Mouse (Mus musculus): ENCODE results near the gene Slc45a3. TPM values are rescaled to one million over a fixed set of nuclear protein-coding genes. Genes with fewer than 3 reads are reported as not detected.

Slc45a3 gene
- total and polyA plus RNA-seq, 3 experiments, result 14.4 to 51.4 (median 48.1) TPM

GRCm38 (mm10) chr1:132006046-132006445 lies 43.3 kb downstream of the Slc45a3 start:
- no peak for DNase-seq (ENCODE audit: low spot score)
- TF ChIP-seq GATA1 (IDR thresholded peaks at IDR 0.05; ENCODE audit: borderline replicate concordance, low read length) (no peak), TAL1 (conservative IDR thresholded peaks at IDR 0.05; ENCODE audit: low read depth, low read length) (no peak), GATA2 (IDR thresholded peaks at IDR 0.05; ENCODE audit: borderline replicate concordance, low read depth, low read length) (no peak), CTCF (IDR thresholded peaks at IDR 0.05; ENCODE audit: low read depth, low read length) (no peak), POLR2AphosphoS5 (IDR thresholded peaks at IDR 0.05; ENCODE audit: insufficient replicate concordance, low read depth, low read length) (no peak)
- H3K4me1 ChIP-seq (ENCODE audit: insufficient read depth, low read depth, low read length), result peaks cover 47% of the 10 kb centered on the region
- H3K36me3 ChIP-seq (replicated peaks), result peaks cover 11% of the 10 kb centered on the region
- no peaks in the 10 kb centered on the region for H3K9me3 ChIP-seq (replicated peaks)
- no peak overlapping the region for H3K4me3 ChIP-seq (ENCODE audit: low read depth, low read length)
- no peak for ATAC-seq (ENCODE audit: extremely low read depth, insufficient number of reproducible peaks, low FRiP score, poor library complexity, severe bottlenecking)
- H3K27me3 ChIP-seq (ENCODE audit: insufficient read depth, low read length), result no peaks in the 10 kb centered on the region

DNA sequence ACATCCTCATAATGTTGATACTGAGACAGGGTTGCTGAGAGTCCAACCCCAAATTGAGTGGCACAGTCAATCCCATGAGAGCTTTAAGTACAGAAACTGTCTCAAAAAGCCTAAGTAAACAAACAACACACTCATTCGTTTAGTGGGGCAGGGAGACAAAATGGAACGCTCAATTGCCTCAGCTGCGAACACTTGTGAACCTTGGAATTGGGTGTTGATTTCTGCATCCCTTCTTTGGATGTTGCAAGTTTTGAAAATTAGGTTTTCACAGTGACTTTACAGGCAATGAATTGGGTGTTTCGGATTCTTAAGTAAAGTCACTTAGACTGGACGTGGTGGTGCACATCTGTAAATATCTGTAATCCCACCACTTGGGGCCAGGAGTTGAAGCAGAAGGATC lies 44.0 kb downstream of the Slc45a3 start:
- ATAC-seq (ENCODE audit: extremely low read depth, insufficient number of reproducible peaks, low FRiP score, poor library complexity, severe bottlenecking) (no peak), DNase-seq (ENCODE audit: low spot score) (peak; percentile 21)
- TF ChIP-seq TAL1 (conservative IDR thresholded peaks at IDR 0.05; ENCODE audit: low read depth, low read length), result no peak
- TF ChIP-seq CTCF (IDR thresholded peaks at IDR 0.05; ENCODE audit: low read depth, low read length), result no peak
- no peak for TF ChIP-seq GATA2 (IDR thresholded peaks at IDR 0.05; ENCODE audit: borderline replicate concordance, low read depth, low read length)
- TF ChIP-seq GATA1 (IDR thresholded peaks at IDR 0.05; ENCODE audit: borderline replicate concordance, low read length), result no peak
- no peak for TF ChIP-seq POLR2AphosphoS5 (IDR thresholded peaks at IDR 0.05; ENCODE audit: insufficient replicate concordance, low read depth, low read length)
- no peaks in the 10 kb centered on the region for H3K27me3 ChIP-seq (ENCODE audit: insufficient read depth, low read length)
- H3K36me3 ChIP-seq (replicated peaks), result peaks cover 16% of the 10 kb centered on the region
- no peaks in the 10 kb centered on the region for H3K9me3 ChIP-seq (replicated peaks)
- H3K4me1 ChIP-seq (ENCODE audit: insufficient read depth, low read depth, low read length), result peaks cover 52% of the 10 kb centered on the region
- peak overlapping the region; percentile 81; the same call in 1 of the 2 replicates for H3K4me3 ChIP-seq (ENCODE audit: low read depth, low read length)

DNA sequence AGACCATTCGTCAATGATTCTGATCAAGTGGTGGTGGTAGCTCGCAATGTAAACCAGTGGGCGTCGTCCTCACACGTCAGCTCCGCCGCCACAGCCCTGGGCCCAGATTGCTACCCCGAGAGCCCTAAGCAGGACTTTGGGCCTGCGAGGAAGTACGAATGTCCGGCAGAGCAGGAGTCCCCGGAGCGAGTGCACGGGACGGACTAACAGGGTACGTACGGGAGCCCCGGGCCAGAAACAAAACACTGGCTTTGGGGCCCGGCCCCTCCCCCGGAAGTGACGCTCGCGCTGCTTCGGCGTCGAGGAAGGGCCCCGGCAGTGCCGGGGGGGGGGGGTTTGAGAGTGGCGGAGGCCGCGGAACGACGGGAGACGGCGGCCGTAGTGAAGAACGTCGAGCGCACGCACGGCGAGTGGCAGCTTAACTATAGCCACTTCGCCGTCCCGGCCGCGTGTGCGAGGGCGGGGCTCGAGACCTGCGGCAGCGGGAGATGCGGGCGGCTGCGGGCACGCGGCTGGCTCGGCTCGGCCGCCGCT lies 44.6 kb downstream of the Slc45a3 start, which contains the start of gene Elk4:
TSS of gene Elk4 (plus strand) at position 326 of the 534 bp plus-strand sequence.
- Histone ChIP-seq H3K9me3 (replicated peaks) (no peaks in the 10 kb centered on the region), H3K4me3 (ENCODE audit: low read depth, low read length) (peak within 1 kb of the TSS; percentile 81), H3K4me1 (ENCODE audit: insufficient read depth, low read depth, low read length) (peaks cover 49% of the 10 kb centered on the region), H3K36me3 (replicated peaks) (peaks cover 17% of the 10 kb centered on the region), H3K27me3 (ENCODE audit: insufficient read depth, low read length) (no peaks in the 10 kb centered on the region)
- ATAC-seq (ENCODE audit: extremely low read depth, insufficient number of reproducible peaks, low FRiP score, poor library complexity, severe bottlenecking), result peak; percentile 59
- TF ChIP-seq CTCF (IDR thresholded peaks at IDR 0.05; ENCODE audit: low read depth, low read length) (no peak), GATA1 (IDR thresholded peaks at IDR 0.05; ENCODE audit: borderline replicate concordance, low read length) (no peak), TAL1 (conservative IDR thresholded peaks at IDR 0.05; ENCODE audit: low read depth, low read length) (no peak), GATA2 (IDR thresholded peaks at IDR 0.05; ENCODE audit: borderline replicate concordance, low read depth, low read length) (no peak), POLR2AphosphoS5 (IDR thresholded peaks at IDR 0.05; ENCODE audit: insufficient replicate concordance, low read depth, low read length) (no peak)
- peak; percentile 98 for DNase-seq (ENCODE audit: low spot score)

- TF ChIP-seq GATA2 (IDR thresholded peaks at IDR 0.05; ENCODE audit: borderline replicate concordance, low read depth, low read length) (no peak), POLR2AphosphoS5 (IDR thresholded peaks at IDR 0.05; ENCODE audit: insufficient replicate concordance, low read depth, low read length) (no peak), GATA1 (IDR thresholded peaks at IDR 0.05; ENCODE audit: borderline replicate concordance, low read length) (no peak), TAL1 (conservative IDR thresholded peaks at IDR 0.05; ENCODE audit: low read depth, low read length) (no peak), CTCF (IDR thresholded peaks at IDR 0.05; ENCODE audit: low read depth, low read length) (no peak)
- H3K4me3 ChIP-seq (ENCODE audit: low read depth, low read length), result peak overlapping the region; percentile 81
- peak; percentile 38 for ATAC-seq (ENCODE audit: extremely low read depth, insufficient number of reproducible peaks, low FRiP score, poor library complexity, severe bottlenecking)
- no peaks in the 10 kb centered on the region for H3K9me3 ChIP-seq (replicated peaks)
- no peaks in the 10 kb centered on the region for H3K27me3 ChIP-seq (ENCODE audit: insufficient read depth, low read length)
- peaks cover 25% of the 10 kb centered on the region for H3K36me3 ChIP-seq (replicated peaks)
- H3K4me1 ChIP-seq (ENCODE audit: insufficient read depth, low read depth, low read length), result peaks cover 51% of the 10 kb centered on the region
- DNase-seq (ENCODE audit: low spot score), result peak; percentile 97
Observed at GRCm38 (mm10) chr1:132007828-132008827, 45.4 kb downstream of the Slc45a3 start.

DNA sequence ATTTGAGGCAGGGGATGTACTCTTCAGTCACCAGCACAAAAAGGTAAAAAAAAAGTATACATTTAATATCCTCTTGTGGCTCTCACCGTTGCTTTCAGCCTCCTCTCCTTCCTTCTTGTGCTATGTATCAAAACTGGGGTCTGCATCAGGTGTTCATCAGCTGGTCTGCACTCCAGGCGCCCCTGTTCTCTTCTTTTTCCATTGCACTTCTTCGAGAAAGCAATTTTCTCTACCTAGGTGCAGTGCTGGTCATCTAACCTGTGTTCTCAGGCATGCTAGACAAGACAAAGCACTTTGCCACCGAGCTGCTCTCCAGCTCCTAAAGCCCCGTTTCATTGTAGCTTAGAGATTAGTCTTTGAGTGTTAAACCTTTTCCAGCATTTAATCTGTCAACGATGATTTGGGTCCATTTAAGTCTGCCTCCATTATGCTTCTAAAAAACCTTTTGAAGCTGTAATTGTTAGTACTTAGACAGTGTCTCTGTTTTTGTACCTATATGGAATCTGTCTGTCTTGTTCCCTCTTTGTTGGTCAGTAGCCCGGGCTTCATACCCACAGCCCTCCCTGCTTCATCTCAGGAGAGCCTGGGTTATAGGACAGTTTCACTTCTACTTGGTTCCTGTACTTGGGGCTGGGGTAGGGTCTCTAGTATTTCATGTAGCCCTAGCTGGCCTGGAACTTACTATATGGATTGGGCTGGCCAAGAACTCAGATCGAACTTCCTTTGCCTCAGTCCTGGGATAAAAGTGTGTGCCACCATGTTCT lies 46.3 kb downstream of the Slc45a3 start:
- H3K4me1 ChIP-seq (ENCODE audit: insufficient read depth, low read depth, low read length), result peaks cover 49% of the 10 kb centered on the region

More for the DNA sequence above, 46.3 kb downstream of the Slc45a3 start:
- Histone ChIP-seq H3K4me3 (ENCODE audit: low read depth, low read length) (peak overlapping the region; percentile 81), H3K36me3 (replicated peaks) (peaks cover 31% of the 10 kb centered on the region), H3K9me3 (replicated peaks) (no peaks in the 10 kb centered on the region), H3K27me3 (ENCODE audit: insufficient read depth, low read length) (no peaks in the 10 kb centered on the region)
- TF ChIP-seq GATA1 (IDR thresholded peaks at IDR 0.05; ENCODE audit: borderline replicate concordance, low read length) (no peak), POLR2AphosphoS5 (IDR thresholded peaks at IDR 0.05; ENCODE audit: insufficient replicate concordance, low read depth, low read length) (no peak), GATA2 (IDR thresholded peaks at IDR 0.05; ENCODE audit: borderline replicate concordance, low read depth, low read length) (no peak), TAL1 (conservative IDR thresholded peaks at IDR 0.05; ENCODE audit: low read depth, low read length) (no peak), CTCF (IDR thresholded peaks at IDR 0.05; ENCODE audit: low read depth, low read length) (no peak)
- ATAC-seq (ENCODE audit: extremely low read depth, insufficient number of reproducible peaks, low FRiP score, poor library complexity, severe bottlenecking) (no peak), DNase-seq (ENCODE audit: low spot score) (peak; percentile 33)

Data from G1E (cell line).